Mouse (Mus musculus) lung, adult 18-20 months (tissue): ENCODE results near the gene Lsm11.
A peak's percentile ranks its signal among the peaks of the same experiment; 100 is the strongest.

Experiments
- DNase-seq, 2 experiments: peaks; one replicate each; pipeline ENCODE4 v3.0.0; 2022; ENCODE audit warnings: mixed read lengths in 2 of 2

Lsm11 gene

GRCm38 (mm10) chr11:45944643-45945156 lies at the start of gene Lsm11:
Gene Lsm11 (minus strand): TSS chr11:45944935.
- DNase-seq: peak; percentile 93 to 94

DNA sequence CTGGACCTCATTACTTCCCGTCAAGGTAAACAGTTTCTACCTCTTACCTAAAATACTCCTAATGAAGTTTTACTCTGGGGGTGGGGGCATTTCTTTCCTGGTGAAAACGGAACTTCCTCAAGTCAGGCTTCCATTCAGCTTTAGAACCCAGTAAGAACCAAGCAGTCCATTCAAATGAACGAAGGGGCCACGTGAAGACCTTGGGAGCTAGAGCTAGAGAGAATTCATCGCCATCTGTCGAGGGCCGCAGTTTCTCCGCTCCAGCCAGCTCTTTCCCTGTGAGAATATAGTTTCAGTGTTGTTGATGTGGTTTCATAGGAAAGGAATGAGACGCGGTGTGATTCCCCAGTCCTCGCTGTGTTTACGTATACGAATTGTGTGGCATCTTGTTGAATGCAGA lies 47.4 kb upstream of the Lsm11 start:
- DNase-seq: no peak

DNA sequence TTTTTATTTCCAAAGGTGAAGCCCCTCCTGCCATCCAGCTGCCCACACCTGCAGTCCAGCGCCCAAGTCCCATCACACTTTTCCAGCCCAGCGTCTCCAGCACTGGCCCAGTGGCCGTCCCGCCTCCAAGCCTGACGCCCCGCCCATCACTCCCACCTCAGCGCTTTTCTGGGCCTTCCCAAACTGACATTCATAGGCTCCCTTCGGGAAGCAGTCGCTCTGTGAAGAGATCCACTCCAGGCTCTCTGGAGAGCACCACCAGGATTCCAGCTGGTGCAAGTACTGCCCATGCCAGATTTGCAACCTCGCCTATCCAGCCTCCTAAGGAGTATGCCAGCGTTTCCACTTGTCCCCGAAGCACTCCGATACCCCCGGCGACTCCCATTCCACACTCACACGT lies 46.9 kb upstream of the Lsm11 start:
- DNase-seq: peak; percentile 43 to 55

DNA sequence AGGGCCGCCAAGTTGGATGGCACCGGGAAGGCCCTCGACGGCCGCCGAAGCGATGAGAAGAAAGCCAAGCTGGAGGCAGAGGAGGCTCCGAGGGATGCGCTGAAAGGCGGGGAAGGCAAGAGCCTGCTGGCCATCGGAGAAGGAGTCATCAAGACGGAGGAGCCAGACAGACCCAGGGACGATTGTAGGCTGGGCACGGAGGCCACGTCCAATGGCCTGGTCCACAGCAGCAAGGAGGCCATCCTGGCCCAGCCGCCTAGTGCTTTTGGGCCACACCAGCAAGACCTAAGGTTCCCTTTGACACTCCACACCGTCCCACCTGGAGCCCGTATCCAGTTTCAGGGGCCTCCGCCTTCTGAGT lies 36.1 kb upstream of the Lsm11 start:
- no peak for DNase-seq

DNA sequence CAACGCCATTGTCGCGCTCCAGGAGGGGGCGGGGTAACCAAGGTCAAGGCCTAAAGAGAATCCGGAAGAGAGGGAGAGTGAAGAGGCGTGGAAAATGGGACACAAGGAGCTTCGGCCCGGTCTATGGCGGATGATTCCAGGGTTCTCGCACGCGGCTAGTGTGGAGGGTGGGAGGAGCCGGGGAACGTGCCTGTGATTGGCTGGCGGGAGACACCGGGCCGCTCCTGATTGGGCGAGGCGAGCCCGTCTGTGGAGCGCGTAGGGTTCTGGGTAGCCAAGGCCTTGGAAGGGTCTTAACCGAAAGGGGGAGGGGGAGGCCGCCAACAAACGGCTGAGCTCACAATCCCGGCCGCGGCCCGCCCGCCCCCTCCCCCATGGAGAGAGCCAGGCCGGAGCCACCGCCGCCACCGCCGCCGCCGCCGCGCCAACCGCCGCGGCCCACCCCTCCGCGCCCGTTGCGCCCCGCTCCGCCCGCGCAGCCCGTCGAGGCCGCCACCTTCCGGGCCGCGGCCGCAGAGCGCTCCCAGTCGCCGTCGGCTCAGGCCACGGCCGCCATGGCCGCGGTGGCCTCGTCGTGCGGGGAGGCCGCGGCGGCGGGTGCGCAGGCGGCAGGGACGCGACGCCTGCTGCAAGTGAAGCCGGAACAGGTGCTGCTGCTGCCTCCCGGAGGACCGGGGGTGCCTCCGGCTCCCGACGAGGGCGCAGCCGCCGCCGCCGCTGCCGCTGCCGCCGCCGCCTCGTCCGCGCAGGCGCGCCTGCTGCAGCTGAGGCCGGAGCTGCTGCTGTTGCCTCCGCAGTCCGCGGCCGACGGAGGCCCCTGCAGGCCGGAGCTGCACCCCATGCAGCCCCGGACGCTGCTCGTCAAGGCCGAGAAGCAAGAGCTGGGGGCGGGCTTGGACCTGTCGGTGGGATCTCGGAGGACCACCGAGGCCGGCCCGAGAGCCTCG lies 35.5 kb upstream of the Lsm11 start, which contains the start of gene Sox30:
Sox30 (plus strand) TSS at position 365 of the 947 bp plus-strand sequence.
- DNase-seq: peak; percentile 20 to 29

- no peak for DNase-seq
These were observed 31.3 kb upstream of the Lsm11 start for GRCm38 (mm10) chr11:45976061-45976460.

DNA sequence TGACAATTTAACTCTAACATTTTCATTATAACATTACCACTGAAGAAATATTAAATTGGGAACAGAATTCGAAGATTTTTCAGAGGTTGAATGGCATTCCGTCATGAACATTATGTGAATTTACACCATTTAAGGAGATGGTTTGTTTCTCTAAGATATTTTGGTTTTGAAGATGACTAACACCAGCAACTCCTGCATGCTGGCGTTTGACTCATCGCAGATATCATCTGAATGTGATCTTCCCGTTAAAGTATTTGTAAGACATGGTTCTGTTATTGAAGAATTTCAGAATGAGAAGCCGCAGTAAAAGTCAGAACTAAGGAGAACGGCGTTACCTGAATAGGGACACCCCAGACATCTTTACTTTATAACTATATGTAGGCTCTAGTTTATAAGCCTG lies 29.7 kb upstream of the Lsm11 start:
- DNase-seq: no peak

GRCm38 (mm10) chr11:45973635-45974034 lies 28.9 kb upstream of the Lsm11 start:
- no peak for DNase-seq

DNA sequence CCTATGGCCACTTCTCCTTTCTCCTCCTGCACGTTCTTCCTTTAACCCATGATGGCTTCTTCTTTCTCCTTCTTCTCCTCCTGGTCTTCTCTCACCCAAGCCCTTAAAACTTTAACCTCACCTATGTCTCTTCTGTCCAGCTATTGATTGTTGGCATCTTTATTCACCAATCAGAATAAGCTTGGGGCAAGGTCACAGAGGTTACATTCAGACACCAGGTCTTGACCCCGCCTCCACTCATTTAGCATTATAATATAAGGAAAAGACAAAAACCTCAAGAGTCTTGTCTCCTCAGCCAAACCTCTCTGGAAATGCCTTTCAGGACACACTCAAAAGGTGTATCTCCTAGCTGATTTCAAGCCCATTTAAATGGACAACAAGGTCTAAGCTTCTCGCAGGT lies 23.7 kb upstream of the Lsm11 start:
- no peak for DNase-seq

DNA sequence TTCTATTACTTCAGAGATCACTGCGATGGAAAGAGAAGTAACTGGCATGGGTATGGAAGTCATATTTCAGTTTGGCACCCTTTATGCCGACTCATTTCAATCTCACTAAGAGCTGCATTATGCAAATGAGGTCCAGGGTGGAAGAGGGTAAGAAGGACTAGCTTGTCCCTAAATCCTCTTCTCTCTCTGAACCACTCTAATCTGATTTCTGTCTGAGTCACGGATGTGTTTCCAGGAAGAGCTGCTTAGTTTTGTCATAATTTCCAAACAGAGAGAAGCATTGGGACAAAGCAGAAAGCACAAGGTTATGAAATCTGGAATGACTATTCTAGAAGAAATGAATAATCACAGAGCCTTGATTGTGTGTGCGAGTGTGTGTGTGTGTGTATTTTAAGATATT lies 22.2 kb upstream of the Lsm11 start:
- DNase-seq: no peak

DNA sequence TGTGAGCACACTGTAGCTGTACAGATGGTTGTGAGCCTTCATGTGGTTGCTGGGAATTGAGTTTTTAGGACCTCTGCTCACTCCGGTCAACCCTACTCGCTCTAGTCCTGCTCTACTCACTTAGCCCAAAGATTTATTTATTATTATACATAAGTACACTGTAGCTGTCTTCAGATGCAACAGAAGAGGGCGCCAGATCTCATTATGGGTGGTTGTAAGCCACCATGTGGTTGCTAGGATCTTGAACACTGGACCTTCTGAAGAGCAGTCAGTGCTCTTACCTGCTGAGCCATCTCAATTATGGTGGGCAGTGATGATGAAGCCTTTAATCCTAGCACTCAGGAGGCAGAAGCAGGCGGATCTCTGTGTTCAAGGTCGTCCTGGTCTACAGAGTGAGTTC lies 15.3 kb upstream of the Lsm11 start:
- DNase-seq: no peak

DNA sequence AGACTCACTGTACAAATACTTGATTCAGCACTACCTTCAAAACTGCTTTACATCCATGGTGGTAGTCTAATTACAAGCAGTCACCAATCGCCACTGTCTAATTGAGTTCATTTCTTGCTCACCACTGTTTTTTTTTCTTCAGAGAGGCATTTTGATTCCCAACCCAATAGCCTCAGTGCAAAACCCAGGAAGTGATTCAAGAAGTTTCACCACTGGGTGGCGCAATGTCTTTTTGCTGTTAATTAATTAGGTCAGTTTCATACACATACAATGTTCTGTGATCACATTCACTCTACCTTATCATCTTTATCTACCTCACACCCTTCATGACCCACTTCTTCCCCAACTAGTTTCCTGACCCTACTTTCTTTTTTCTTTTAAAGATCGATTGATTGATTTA lies 14.9 kb upstream of the Lsm11 start:
- DNase-seq: no peak

GRCm38 (mm10) chr11:45955127-45955627 lies 10.4 kb upstream of the Lsm11 start, which contains the start of gene Thg1l:
Gene Thg1l (minus strand): TSS chr11:45955494.
- DNase-seq: peak; percentile 92 to 94

- DNase-seq: no peak
These were observed 2.8 kb upstream of the Lsm11 start for GRCm38 (mm10) chr11:45947491-45947890.

GRCm38 (mm10) chr11:45946796-45947195 lies 2.1 kb upstream of the Lsm11 start:
- DNase-seq: no peak

- no peak for DNase-seq
These were observed 668 bp downstream of the Lsm11 start for GRCm38 (mm10) chr11:45943891-45944642.

- DNase-seq: no peak
These were observed 1.5 kb downstream of the Lsm11 start for GRCm38 (mm10) chr11:45943108-45943705.

DNA sequence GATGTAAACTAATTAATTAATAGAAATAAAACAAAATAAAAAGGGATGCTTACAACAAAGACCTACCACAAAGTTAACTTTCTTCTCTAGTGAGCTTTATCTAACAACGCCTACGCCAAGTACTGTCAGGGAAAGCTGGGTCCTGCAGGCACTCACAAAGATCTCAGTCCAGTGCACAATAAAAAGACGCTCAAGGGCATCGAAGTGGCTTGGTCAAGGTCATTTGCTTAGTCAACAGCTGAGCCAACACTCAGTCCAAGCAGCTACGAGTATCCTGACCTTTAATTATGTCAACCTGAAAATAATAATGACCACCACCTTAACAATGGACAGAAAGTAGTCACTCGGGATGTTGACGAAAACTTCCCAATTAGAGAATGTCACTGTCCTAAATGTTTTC lies 2.5 kb downstream of the Lsm11 start:
- no peak for DNase-seq

GRCm38 (mm10) chr11:45938917-45939316 lies 5.8 kb downstream of the Lsm11 start:
- no peak for DNase-seq

DNA sequence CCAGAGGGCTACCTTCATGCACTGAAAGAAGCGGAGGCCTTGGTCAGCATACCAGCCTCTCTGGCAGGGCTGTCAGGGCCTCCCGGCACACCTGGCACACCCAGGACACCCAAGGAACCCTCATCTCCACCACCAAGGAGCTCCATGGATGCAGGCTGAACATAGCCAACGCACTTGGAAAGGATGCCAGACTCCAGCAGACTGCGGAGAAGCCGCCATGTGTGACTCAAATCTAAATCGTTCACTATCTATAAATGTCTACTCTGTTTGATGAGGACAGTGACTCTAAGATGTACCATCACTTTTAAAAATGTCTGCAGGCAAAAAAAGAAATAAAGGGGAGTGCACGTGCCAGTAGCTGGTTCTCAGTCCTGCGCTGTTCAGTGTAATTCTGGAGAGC lies 7.3 kb downstream of the Lsm11 start:
- no peak for DNase-seq

GRCm38 (mm10) chr11:45932771-45933170 lies 12.0 kb downstream of the Lsm11 start:
- no peak for DNase-seq

DNA sequence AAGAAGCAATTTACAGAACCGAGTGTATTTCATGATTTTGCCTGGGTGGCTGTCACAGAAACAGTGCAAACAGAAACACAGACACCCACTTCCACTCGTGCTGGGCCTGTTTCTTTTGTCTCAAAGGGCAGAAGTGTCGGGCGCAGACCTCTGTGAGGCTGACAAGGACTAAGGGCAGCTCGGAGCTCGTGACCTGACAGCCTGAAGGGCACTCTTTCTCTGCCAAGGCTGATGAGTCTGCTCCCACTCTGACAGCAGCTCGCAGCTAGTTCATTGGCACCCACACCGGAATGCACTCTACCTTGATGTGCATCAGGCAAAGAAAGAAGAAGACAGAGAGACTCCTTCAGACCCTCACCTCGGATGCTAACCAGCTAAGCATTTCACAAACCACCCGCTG lies 15.2 kb downstream of the Lsm11 start:
- no peak for DNase-seq

DNA sequence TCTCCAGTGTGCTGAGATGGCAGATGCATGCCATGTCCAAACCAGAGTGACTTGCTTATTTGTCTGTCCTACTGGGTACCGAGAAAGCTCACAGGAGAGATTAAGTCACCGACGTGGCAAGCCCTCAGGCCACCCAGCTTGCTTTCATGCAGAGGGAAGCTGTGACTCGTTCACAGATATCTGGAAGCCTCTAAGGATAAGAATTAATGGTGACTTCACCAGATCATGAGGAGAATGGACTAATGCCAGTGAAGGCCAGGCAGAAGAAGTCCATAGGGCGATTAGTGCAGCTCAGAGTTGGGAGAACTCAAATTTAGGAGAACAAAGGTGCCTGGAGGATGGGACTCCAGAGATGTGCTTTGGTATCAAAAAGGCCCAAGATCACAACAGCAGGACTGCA lies 17.3 kb downstream of the Lsm11 start:
- DNase-seq: no peak
